Mouse (Mus musculus) heart, postnatal 4 days (tissue): ENCODE data around the gene Msh6. TPM values are rescaled to one million over a fixed set of nuclear protein-coding genes. Genes with fewer than 3 reads are reported as not detected.
"Not testable (repeated sequence)": the region's sequence is repeated elsewhere in the genome, so short reads cannot be mapped to it uniquely, and the experiment has no call there.

ENCODE experiments used
- DNase-seq: peaks from one replicate; pipeline ENCODE4 v3.0.0; 2021
- total RNA-seq, 2 experiments: library from RNA; stranded (reverse); gene quantifications; 2 replicates each; pipeline ENCODE4 v1.2.3; 2021

Gene Msh6
- total RNA-seq, 2 experiments from 2014 or later: 20.9 to 21.8 TPM

GRCm38 (mm10) chr17:87982112-87982511, 7.2 kb downstream of the Msh6 start:
- no peak for DNase-seq

GRCm38 (mm10) chr17:87983313-87983712, 8.5 kb downstream of the Msh6 start:
- no peak for DNase-seq

GRCm38 (mm10) chr17:87984440-87985214, 9.8 kb downstream of the Msh6 start:
- no peak for DNase-seq

- DNase-seq: no peak
Observed at GRCm38 (mm10) chr17:87985916-87986315, 11.1 kb downstream of the Msh6 start.

- DNase-seq: no peak
Observed at GRCm38 (mm10) chr17:87987507-87987906, 12.6 kb downstream of the Msh6 start.

- no peak for DNase-seq
Observed at GRCm38 (mm10) chr17:87992154-87992553, 17.3 kb downstream of the Msh6 start.

- no peak for DNase-seq
Observed at GRCm38 (mm10) chr17:87993338-87993737, 18.5 kb downstream of the Msh6 start.

- no peak for DNase-seq
Observed at GRCm38 (mm10) chr17:87997808-87998207, 22.9 kb downstream of the Msh6 start.

- no peak for DNase-seq
Observed at GRCm38 (mm10) chr17:88004892-88005291, 30.0 kb downstream of the Msh6 start.

GRCm38 (mm10) chr17:88006956-88007355, 32.1 kb downstream of the Msh6 start:
- no peak for DNase-seq

- DNase-seq: no peak
Observed at GRCm38 (mm10) chr17:88014456-88014855, 39.6 kb downstream of the Msh6 start.

GRCm38 (mm10) chr17:88016027-88016426, 41.2 kb downstream of the Msh6 start:
- not testable (repeated sequence) for DNase-seq

- no peak for DNase-seq
Observed at GRCm38 (mm10) chr17:88023924-88024323, 49.1 kb downstream of the Msh6 start.

- peak; percentile 57 for DNase-seq
Observed at GRCm38 (mm10) chr17:88025227-88025626, 50.4 kb downstream of the Msh6 start.

GRCm38 (mm10) chr17:88029194-88029970, 54.5 kb downstream of the Msh6 start:
- no peak for DNase-seq

- no peak for DNase-seq
Observed at GRCm38 (mm10) chr17:88031755-88032154, 56.9 kb downstream of the Msh6 start.

GRCm38 (mm10) chr17:88034418-88034817, 59.6 kb downstream of the Msh6 start:
- no peak for DNase-seq

Other genes with a start within 250 kb of the Msh6 start
- under 1 TPM in 1 of 2 experiments, not detected in 1; 0.14 TPM for gene Kcnk12, start 177.1 kb upstream of the Msh6 start, total RNA-seq
- gene Rpl36-ps4, start 54.1 kb upstream of the Msh6 start, total RNA-seq: not detected
- gene Fbxo11, start 90.2 kb downstream of the Msh6 start, total RNA-seq: 10 to 100 TPM; 48.7 to 49.0 TPM